Mouse (Mus musculus): ENCODE measurements around the gene Hoxc9. TPM values are rescaled to one million over a fixed set of nuclear protein-coding genes. Genes with fewer than 3 reads are reported as not detected.

Gene Hoxc9
- polyA plus RNA-seq, 1 experiment = not detected

GRCm38 (mm10) chr15:102949696-102950095 is 26.5 kb upstream of the Hoxc9 start:
- Histone ChIP-seq H3K27ac (replicated peaks; ENCODE audit: low read depth, low read length) (no peak overlapping the region), H3K4me3 (ENCODE audit: insufficient read depth, low read depth, low read length) (no peak overlapping the region), H3K4me1 (ENCODE audit: control insufficient read depth, insufficient read depth, insufficient read length, low read length) (no peaks in the 10 kb centered on the region)

DNA sequence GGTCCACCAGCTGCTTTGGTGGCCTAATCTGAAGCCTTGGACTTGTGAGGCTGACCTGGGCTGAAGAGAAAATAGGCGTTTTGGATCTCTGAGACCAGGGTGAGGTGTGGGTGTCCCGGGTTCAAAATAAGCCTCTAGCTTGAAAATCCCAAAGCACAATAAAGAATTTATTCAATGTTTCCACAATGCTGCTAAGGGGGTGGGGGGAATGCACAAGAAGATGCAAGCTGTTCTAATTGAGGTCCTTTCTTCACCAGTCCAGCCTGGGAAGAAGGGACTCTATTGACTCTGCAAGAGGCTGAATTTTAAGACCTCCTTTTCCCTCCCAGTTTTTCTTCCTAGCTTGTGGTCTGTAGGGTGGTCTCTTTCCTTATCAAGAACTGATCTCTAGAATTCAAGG is 25.4 kb upstream of the Hoxc9 start:
- Histone ChIP-seq H3K4me1 (ENCODE audit: control insufficient read depth, insufficient read depth, insufficient read length, low read length) (no peaks in the 10 kb centered on the region), H3K27ac (replicated peaks; ENCODE audit: low read depth, low read length) (no peak overlapping the region), H3K4me3 (ENCODE audit: insufficient read depth, low read depth, low read length) (no peak overlapping the region)

DNA sequence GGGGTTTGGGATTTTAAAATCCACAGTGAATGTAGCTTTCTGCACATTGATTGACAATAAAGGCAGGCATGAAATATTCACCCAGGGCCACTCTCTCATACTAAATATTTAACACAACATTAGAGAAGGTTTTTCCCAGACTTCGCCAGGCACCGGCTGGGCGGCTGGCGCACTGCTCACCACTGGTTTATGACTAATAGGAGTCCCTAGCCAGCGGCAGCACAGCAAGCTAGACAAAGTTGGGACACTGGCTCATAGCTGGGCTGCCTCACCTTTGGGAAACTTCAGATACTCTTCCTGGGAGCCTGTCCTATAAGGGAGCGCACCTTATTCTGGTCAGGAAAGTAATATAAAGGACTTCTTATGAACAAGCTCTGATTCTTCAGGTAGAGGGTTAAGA is 22.7 kb upstream of the Hoxc9 start:
- no peak overlapping the region for H3K4me3 ChIP-seq (ENCODE audit: insufficient read depth, low read depth, low read length)
- no peak overlapping the region for H3K27ac ChIP-seq (replicated peaks; ENCODE audit: low read depth, low read length)
- no peaks in the 10 kb centered on the region for H3K4me1 ChIP-seq (ENCODE audit: control insufficient read depth, insufficient read depth, insufficient read length, low read length)

GRCm38 (mm10) chr15:102954192-102955006 is 21.8 kb upstream of the Hoxc9 start, which contains the start of gene Hoxc11:
Hoxc11 (plus strand) TSS chr15:102954427.
- no peaks in the 10 kb centered on the region for H3K4me1 ChIP-seq (ENCODE audit: control insufficient read depth, insufficient read depth, insufficient read length, low read length)
- H3K27ac ChIP-seq (replicated peaks; ENCODE audit: low read depth, low read length) = no peak within 1 kb of the TSS
- H3K4me3 ChIP-seq (ENCODE audit: insufficient read depth, low read depth, low read length) = no peak within 1 kb of the TSS

DNA sequence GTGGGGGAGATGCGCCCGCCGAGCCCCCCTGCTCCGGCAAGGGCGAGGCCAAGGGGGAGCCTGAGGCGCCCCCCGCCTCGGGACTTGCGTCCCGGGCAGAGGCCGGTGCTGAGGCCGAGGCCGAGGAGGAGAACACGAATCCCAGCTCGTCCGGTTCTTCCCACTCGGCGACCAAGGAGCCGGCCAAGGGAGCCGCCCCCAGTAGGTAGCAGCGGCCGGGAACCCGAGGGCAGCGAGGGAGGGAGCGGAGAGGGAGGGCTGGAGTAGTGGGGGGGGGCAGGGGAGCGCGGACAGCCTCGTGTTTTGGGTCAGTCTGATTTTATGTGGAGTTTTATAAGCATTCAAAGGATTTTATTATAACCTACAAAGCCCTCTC is 21.2 kb upstream of the Hoxc9 start:
- no peak overlapping the region for H3K4me3 ChIP-seq (ENCODE audit: insufficient read depth, low read depth, low read length)
- no peaks in the 10 kb centered on the region for H3K4me1 ChIP-seq (ENCODE audit: control insufficient read depth, insufficient read depth, insufficient read length, low read length)

GRCm38 (mm10) chr15:102955833-102956640 is 20.2 kb upstream of the Hoxc9 start:
- H3K4me3 ChIP-seq (ENCODE audit: insufficient read depth, low read depth, low read length) = no peak overlapping the region
- H3K4me1 ChIP-seq (ENCODE audit: control insufficient read depth, insufficient read depth, insufficient read length, low read length) = no peaks in the 10 kb centered on the region
- no peak overlapping the region for H3K27ac ChIP-seq (replicated peaks; ENCODE audit: low read depth, low read length)

More for the DNA sequence above, 21.2 kb upstream of the Hoxc9 start:
- no peak overlapping the region for H3K27ac ChIP-seq (replicated peaks; ENCODE audit: low read depth, low read length)

GRCm38 (mm10) chr15:102956906-102957305 is 19.3 kb upstream of the Hoxc9 start:
- H3K27ac ChIP-seq (replicated peaks; ENCODE audit: low read depth, low read length) = no peak overlapping the region
- no peaks in the 10 kb centered on the region for H3K4me1 ChIP-seq (ENCODE audit: control insufficient read depth, insufficient read depth, insufficient read length, low read length)
- H3K4me3 ChIP-seq (ENCODE audit: insufficient read depth, low read depth, low read length) = no peak overlapping the region

- Histone ChIP-seq H3K4me1 (ENCODE audit: control insufficient read depth, insufficient read depth, insufficient read length, low read length) (no peaks in the 10 kb centered on the region), H3K4me3 (ENCODE audit: insufficient read depth, low read depth, low read length) (no peak overlapping the region), H3K27ac (replicated peaks; ENCODE audit: low read depth, low read length) (no peak overlapping the region)
Observed at GRCm38 (mm10) chr15:102959663-102960191, 16.5 kb upstream of the Hoxc9 start.

GRCm38 (mm10) chr15:102961728-102962127 is 14.5 kb upstream of the Hoxc9 start:
- H3K4me1 ChIP-seq (ENCODE audit: control insufficient read depth, insufficient read depth, insufficient read length, low read length) = no peaks in the 10 kb centered on the region
- no peak overlapping the region for H3K4me3 ChIP-seq (ENCODE audit: insufficient read depth, low read depth, low read length)

GRCm38 (mm10) chr15:102962492-102962891 is 13.7 kb upstream of the Hoxc9 start:
- Histone ChIP-seq H3K27ac (replicated peaks; ENCODE audit: low read depth, low read length) (no peak overlapping the region), H3K4me3 (ENCODE audit: insufficient read depth, low read depth, low read length) (no peak overlapping the region), H3K4me1 (ENCODE audit: control insufficient read depth, insufficient read depth, insufficient read length, low read length) (no peaks in the 10 kb centered on the region)

More at GRCm38 (mm10) chr15:102961728-102962127, 14.5 kb upstream of the Hoxc9 start:
- H3K27ac ChIP-seq (replicated peaks; ENCODE audit: low read depth, low read length) = no peak overlapping the region

DNA sequence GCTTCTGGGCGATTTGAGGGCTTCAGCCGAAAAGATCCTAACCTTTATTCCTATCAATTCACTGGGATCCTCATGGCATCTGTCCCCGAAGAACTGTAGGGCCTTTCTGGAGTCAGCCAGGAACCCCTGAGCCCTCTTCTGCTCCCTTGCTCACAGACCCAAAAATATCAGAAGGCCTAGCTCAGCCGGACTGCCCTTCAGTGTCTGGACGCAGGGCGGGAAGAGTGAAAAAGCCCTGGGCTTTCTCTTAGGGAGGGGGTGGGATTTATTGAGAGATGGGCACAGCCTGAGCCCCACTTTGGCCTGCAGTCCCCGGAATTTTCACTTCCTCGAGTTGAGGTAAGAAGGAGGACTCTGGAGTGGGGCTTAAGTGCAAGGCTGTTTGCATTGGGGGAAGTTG is 13.0 kb upstream of the Hoxc9 start:
- Histone ChIP-seq H3K27ac (replicated peaks; ENCODE audit: low read depth, low read length) (no peak overlapping the region), H3K4me3 (ENCODE audit: insufficient read depth, low read depth, low read length) (no peak overlapping the region), H3K4me1 (ENCODE audit: control insufficient read depth, insufficient read depth, insufficient read length, low read length) (no peaks in the 10 kb centered on the region)

GRCm38 (mm10) chr15:102963671-102964640 is 12.3 kb upstream of the Hoxc9 start:
- Histone ChIP-seq H3K27ac (replicated peaks; ENCODE audit: low read depth, low read length) (no peak overlapping the region), H3K4me3 (ENCODE audit: insufficient read depth, low read depth, low read length) (no peak overlapping the region), H3K4me1 (ENCODE audit: control insufficient read depth, insufficient read depth, insufficient read length, low read length) (no peaks in the 10 kb centered on the region)

- no peak overlapping the region for H3K4me3 ChIP-seq (ENCODE audit: insufficient read depth, low read depth, low read length)
- no peaks in the 10 kb centered on the region for H3K4me1 ChIP-seq (ENCODE audit: control insufficient read depth, insufficient read depth, insufficient read length, low read length)
- no peak overlapping the region for H3K27ac ChIP-seq (replicated peaks; ENCODE audit: low read depth, low read length)
Observed at GRCm38 (mm10) chr15:102965003-102965891, 11.0 kb upstream of the Hoxc9 start.
